ENCODE assay signal across 8 mouse cellular contexts in the genomic region with DNA sequence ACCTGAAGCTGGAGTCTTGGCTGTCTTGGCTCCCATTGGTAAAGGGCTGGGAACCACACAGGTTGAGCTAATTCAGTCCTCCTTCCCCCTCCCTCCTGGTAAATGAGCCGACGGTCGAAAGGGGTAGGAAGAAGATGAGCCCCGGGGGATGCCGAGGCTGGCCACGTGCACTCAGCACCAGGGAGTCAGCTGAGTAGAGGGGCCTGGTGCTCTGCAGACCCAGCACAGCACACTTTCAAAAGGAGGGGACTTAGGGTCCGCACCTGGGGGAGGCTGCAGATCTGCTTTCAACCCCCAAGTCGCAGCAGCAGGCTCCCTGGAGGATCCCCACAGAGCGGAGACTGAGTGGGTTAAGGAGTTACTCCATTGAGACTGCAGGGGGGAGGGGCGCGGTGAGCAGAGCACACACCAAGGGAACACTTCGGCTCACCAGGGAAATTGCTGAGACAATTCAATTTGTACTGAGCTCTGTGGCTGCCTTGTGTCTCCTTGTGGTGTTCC. TPM values are rescaled to one million over a fixed set of nuclear protein-coding genes. Genes with fewer than 3 reads are reported as not detected.
DNase-seq lines count a peak whose midpoint lies in the region; ATAC-seq lines count a peak whose summit lies in the region.

No protein-coding gene starts in this region.

- no peaks in the 10 kb centered on the region for H3K9me3 ChIP-seq in limb, embryonic 13.5 days

- H3K36me3 ChIP-seq in limb, embryonic 13.5 days, result no peaks in the 10 kb centered on the region

- no peak for ATAC-seq in cerebellum, adult (ENCODE audit: insufficient number of reproducible peaks, low FRiP score, low TSS enrichment)
- ATAC-seq in limb, embryonic 13.5 days (ENCODE audit: low FRiP score, low read depth), result no peak
- ATAC-seq in frontal cortex, adult (ENCODE audit: low TSS enrichment), result no peak
- ATAC-seq in megakaryocyte progenitor cell, adult 5-6 weeks (replicated peaks; ENCODE audit: poor library complexity), result no peak

- peaks cover 54% of the 10 kb centered on the region for H3K4me1 ChIP-seq in limb, embryonic 13.5 days

- peak overlapping the region; percentile 82 for H3K4me3 ChIP-seq in limb, embryonic 13.5 days

- 1% methylated on average over 12 of the region's 12 CpGs for WGBS in limb, embryonic 13.5 days

- peak; percentile 63 for DNase-seq in cerebellum, adult 9-11 months
- DNase-seq in thymus, postnatal 4 days, result peak; percentile 50
- no peak for DNase-seq in thymus, postnatal 36 days
- DNase-seq in thymus, postnatal 10 days (ENCODE audit: low spot score in 2 of 2), result no peak

- H3K9ac ChIP-seq in limb, embryonic 13.5 days, result 0 out of 2 replicates have a peak overlapping the region, but pooled peaks have one; percentile 45

- peak overlapping the region; percentile 99 for H3K4me2 ChIP-seq in limb, embryonic 13.5 days (replicated peaks)

- H3K27ac ChIP-seq in limb, embryonic 13.5 days, result peak overlapping the region; percentile 2; the same call in 1 of the 2 replicates

- no peaks in the 10 kb centered on the region for H3K27me3 ChIP-seq in limb, embryonic 13.5 days

RNA-seq across cellular contexts. Expression of a gene that starts 2.2 kb away (rescaled TPM):
- polyA plus RNA-seq in limb, embryonic 13.5 days (2015; fragmentation: Nextera tagmentation; extraction: Ambion mirVana), result 6.6 and 6.9 TPM in 2 replicates
- total RNA-seq in megakaryocyte progenitor cell, adult 5-6 weeks (2015), result 0.39 and 0.64 TPM in 2 replicates
- total RNA-seq in megakaryocyte progenitor cell, adult 5-6 weeks (2017), result 0.46 and 1.6 TPM in 2 replicates

RNA-seq across cellular contexts. Expression of a gene that starts 28.7 kb away (rescaled TPM):
- polyA plus RNA-seq in limb, embryonic 13.5 days (2015; fragmentation: Nextera tagmentation; extraction: Ambion mirVana), result 0.83 and 1.1 TPM in 2 replicates
- not detected in 2 replicates for total RNA-seq in megakaryocyte progenitor cell, adult 5-6 weeks (2015)
- total RNA-seq in megakaryocyte progenitor cell, adult 5-6 weeks (2017), result not detected in 2 replicates

RNA-seq across cellular contexts. Expression of a gene that starts 56.8 kb away (rescaled TPM):
- polyA plus RNA-seq in limb, embryonic 13.5 days (2015; fragmentation: Nextera tagmentation; extraction: Ambion mirVana), result 7.2 and 8.8 TPM in 2 replicates
- 0.10 and 0.51 TPM in 2 replicates for total RNA-seq in megakaryocyte progenitor cell, adult 5-6 weeks (2015)
- not detected in 2 replicates for total RNA-seq in megakaryocyte progenitor cell, adult 5-6 weeks (2017)

Comparison
In these comparisons a context has a peak if more than half of its experiments do, and no peak if none do; other contexts are left out.
1. DNase-seq: peak in cerebellum, adult 9-11 months (single experiment) and thymus, postnatal 4 days (single experiment); none in thymus, postnatal 36 days (0 of 2) and thymus, postnatal 10 days (0 of 2).